Mouse (Mus musculus) liver, embryonic 15.5 days (tissue): ENCODE results near the gene Mad2l1bp. TPM values are rescaled to one million over a fixed set of nuclear protein-coding genes. Genes with fewer than 3 reads are reported as not detected.

Source experiments
- ATAC-seq: fragments of 200-750 bp; cut with Nextera tagmentation; 2 replicates; pipeline ENCODE4 v1.8.0; 2017; ENCODE audit warnings: moderate number of reproducible peaks, mild to moderate bottlenecking, moderate library complexity; ENCODE audit not compliant: insufficient read depth
- H3K27ac ChIP-seq: fragments of 300-500 bp; sonication (generic); replicated peaks from 2 replicates; pipeline ENCODE4 v1.5.1; 2015; ENCODE audit warnings: mild to moderate bottlenecking, inconsistent platforms
- H3K27me3 ChIP-seq: fragments of 300-500 bp; sonication (generic); 2 replicates; pipeline ENCODE4 v1.6.1; 2015; ENCODE audit warnings: mild to moderate bottlenecking, inconsistent platforms
- H3K36me3 ChIP-seq: fragments of 300-500 bp; sonication (generic); replicated peaks from 2 replicates; pipeline ENCODE4 v1.6.1; 2015; ENCODE audit warnings: moderate library complexity, mild to moderate bottlenecking, inconsistent platforms
- H3K4me1 ChIP-seq: fragments of 300-500 bp; sonication (generic); replicated peaks from 2 replicates; pipeline ENCODE4 v1.6.1; 2015; ENCODE audit warnings: inconsistent platforms
- H3K4me2 ChIP-seq: fragments of 300-500 bp; sonication (generic); 2 replicates; pipeline ENCODE4 v1.6.1; 2015; ENCODE audit warnings: moderate library complexity, mild to moderate bottlenecking, inconsistent platforms
- H3K4me3 ChIP-seq: fragments of 300-500 bp; sonication (generic); replicated peaks from 2 replicates; pipeline ENCODE4 v1.5.1; 2015; ENCODE audit warnings: mild to moderate bottlenecking, inconsistent platforms
- H3K9ac ChIP-seq: fragments of 300-500 bp; sonication (generic); 2 replicates; pipeline ENCODE4 v1.6.1; 2015; ENCODE audit warnings: moderate library complexity, mild to moderate bottlenecking, inconsistent platforms
- H3K9me3 ChIP-seq: fragments of 300-500 bp; sonication (generic); replicated peaks from 2 replicates; pipeline ENCODE4 v1.6.1; 2016; ENCODE audit warnings: inconsistent platforms
- WGBS: fragments of 180-500 bp; shearing (Covaris S2); methylation state at CpG from one replicate; pipeline ENCODE4 v1.1.7; 2015; ENCODE audit warnings: mixed read lengths; ENCODE audit not compliant: insufficient replicate concordance; 5-methylcytosine and 5-hydroxymethylcytosine counted together
- polyA plus RNA-seq: library from polyadenylated mRNA; unstranded; fragments of >200 nt; fragmentation: Nextera tagmentation; extraction: Ambion mirVana; gene quantifications from 2 replicates; pipeline ENCODE4 v1.2.1, GENCODE M21; 2015

Mad2l1bp gene
- 42.5 and 47.5 TPM in 2 replicates for polyA plus RNA-seq

GRCm38 (mm10) chr17:46152847-46153782 is at the start of gene Mad2l1bp:
Gene Mad2l1bp (minus strand): TSS chr17:46153553.
- H3K36me3 ChIP-seq, result peaks cover 32% of the 10 kb centered on the region
- H3K27me3 ChIP-seq, result no peaks in the 10 kb centered on the region
- peak within 1 kb of the TSS; percentile 86 for H3K27ac ChIP-seq
- peak; percentile 81 for ATAC-seq
- no peaks in the 10 kb centered on the region for H3K9me3 ChIP-seq
- peak within 1 kb of the TSS; percentile 75 for H3K4me2 ChIP-seq
- H3K4me1 ChIP-seq, result peaks cover 60% of the 10 kb centered on the region
- peak within 1 kb of the TSS; percentile 74 for H3K9ac ChIP-seq
- WGBS, result 4% methylated on average over 33 of the region's 33 CpGs
- H3K4me3 ChIP-seq, result peak within 1 kb of the TSS; percentile 75

- H3K4me2 ChIP-seq, result peak overlapping the region; percentile 84
- H3K27me3 ChIP-seq, result no peaks in the 10 kb centered on the region
- H3K27ac ChIP-seq, result peak overlapping the region; percentile 98
- H3K36me3 ChIP-seq, result peaks cover 59% of the 10 kb centered on the region
- H3K9ac ChIP-seq, result peak overlapping the region; percentile 86
- H3K4me1 ChIP-seq, result peaks cover 42% of the 10 kb centered on the region
- H3K4me3 ChIP-seq, result peak overlapping the region; percentile 88
- no peaks in the 10 kb centered on the region for H3K9me3 ChIP-seq
- under 1% methylated on average over 20 of the region's 20 CpGs for WGBS
- peak; percentile 4; the same call in 1 of the 2 replicates for ATAC-seq
Observed at GRCm38 (mm10) chr17:46203078-46203477, 49.7 kb upstream of the Mad2l1bp start.

- Histone ChIP-seq H3K36me3 (peaks cover 59% of the 10 kb centered on the region), H3K27me3 (no peaks in the 10 kb centered on the region), H3K4me2 (peak within 1 kb of the TSS; percentile 84), H3K4me3 (peak within 1 kb of the TSS; percentile 88), H3K9ac (peak within 1 kb of the TSS; percentile 86), H3K4me1 (peaks cover 42% of the 10 kb centered on the region), H3K9me3 (no peaks in the 10 kb centered on the region), H3K27ac (peak within 1 kb of the TSS; percentile 98)
- under 1% methylated on average over 66 of the region's 66 CpGs for WGBS
- ATAC-seq, result peak; percentile 98
Observed at GRCm38 (mm10) chr17:46202421-46203071, 49.2 kb upstream of the Mad2l1bp start, which contains the start of the genes Polh and Xpo5. Gene Polh (minus strand): TSS chr17:46202645. Gene Xpo5 (plus strand): TSS chr17:46202782.

GRCm38 (mm10) chr17:46201151-46201550 is 47.8 kb upstream of the Mad2l1bp start:
- Histone ChIP-seq H3K4me1 (peaks cover 42% of the 10 kb centered on the region), H3K4me3 (peak overlapping the region; percentile 88), H3K36me3 (peaks cover 59% of the 10 kb centered on the region), H3K9me3 (no peaks in the 10 kb centered on the region), H3K27me3 (no peaks in the 10 kb centered on the region), H3K27ac (peak overlapping the region; percentile 98), H3K9ac (peak overlapping the region; percentile 85), H3K4me2 (peak overlapping the region; percentile 84)
- 32% methylated on average over 6 of the region's 6 CpGs for WGBS
- ATAC-seq, result no peak

- WGBS, result 87% methylated on average over 2 of the region's 2 CpGs
Observed at GRCm38 (mm10) chr17:46188829-46189228, 35.5 kb upstream of the Mad2l1bp start.

GRCm38 (mm10) chr17:46182273-46182672 is 28.9 kb upstream of the Mad2l1bp start:
- 87% methylated on average over 4 of the region's 4 CpGs for WGBS
- Histone ChIP-seq H3K9ac (no peak overlapping the region), H3K27ac (no peak overlapping the region), H3K4me1 (no peaks in the 10 kb centered on the region), H3K9me3 (no peaks in the 10 kb centered on the region), H3K4me3 (no peak overlapping the region), H3K27me3 (no peaks in the 10 kb centered on the region), H3K36me3 (peaks cover 99% of the 10 kb centered on the region), H3K4me2 (no peak overlapping the region)
- ATAC-seq, result no peak

More at GRCm38 (mm10) chr17:46188829-46189228, 35.5 kb upstream of the Mad2l1bp start:
- Histone ChIP-seq H3K36me3 (peaks cover 97% of the 10 kb centered on the region), H3K9me3 (no peaks in the 10 kb centered on the region), H3K27me3 (no peaks in the 10 kb centered on the region), H3K9ac (no peak overlapping the region), H3K4me1 (no peaks in the 10 kb centered on the region), H3K27ac (no peak overlapping the region), H3K4me3 (no peak overlapping the region), H3K4me2 (no peak overlapping the region)
- ATAC-seq, result no peak

- no peaks in the 10 kb centered on the region for H3K9me3 ChIP-seq
- H3K9ac ChIP-seq, result no peak overlapping the region
- WGBS, result 71% methylated on average over 3 of the region's 3 CpGs
- no peak overlapping the region for H3K4me2 ChIP-seq
- peaks cover 16% of the 10 kb centered on the region for H3K4me1 ChIP-seq
- H3K4me3 ChIP-seq, result no peak overlapping the region
- peaks cover 99% of the 10 kb centered on the region for H3K36me3 ChIP-seq
- no peaks in the 10 kb centered on the region for H3K27me3 ChIP-seq
- no peak overlapping the region for H3K27ac ChIP-seq
- no peak for ATAC-seq
Observed at GRCm38 (mm10) chr17:46170538-46170937, 17.2 kb upstream of the Mad2l1bp start.

GRCm38 (mm10) chr17:46168768-46169167 is 15.4 kb upstream of the Mad2l1bp start:
- Histone ChIP-seq H3K9me3 (no peaks in the 10 kb centered on the region), H3K4me3 (no peak overlapping the region), H3K4me2 (no peak overlapping the region), H3K27ac (peak overlapping the region; percentile 9; the same call in 1 of the 2 replicates), H3K27me3 (no peaks in the 10 kb centered on the region), H3K9ac (no peak overlapping the region), H3K36me3 (peaks cover 100% of the 10 kb centered on the region), H3K4me1 (peaks cover 21% of the 10 kb centered on the region)
- WGBS, result 92% methylated on average over 5 of the region's 5 CpGs
- ATAC-seq, result no peak

GRCm38 (mm10) chr17:46168318-46168717 is 15.0 kb upstream of the Mad2l1bp start:
- Histone ChIP-seq H3K9me3 (no peaks in the 10 kb centered on the region), H3K4me3 (no peak overlapping the region), H3K27ac (peak overlapping the region; percentile 9), H3K4me2 (no peak overlapping the region), H3K27me3 (no peaks in the 10 kb centered on the region), H3K9ac (no peak overlapping the region), H3K36me3 (peaks cover 100% of the 10 kb centered on the region), H3K4me1 (peaks cover 26% of the 10 kb centered on the region)
- 56% methylated on average over 5 of the region's 5 CpGs for WGBS
- ATAC-seq, result peak; percentile 43

- H3K4me3 ChIP-seq, result no peak overlapping the region
- WGBS, result 85% methylated on average over 11 of the region's 11 CpGs
- ATAC-seq, result no peak
- no peak overlapping the region for H3K9ac ChIP-seq
- no peaks in the 10 kb centered on the region for H3K9me3 ChIP-seq
- no peak overlapping the region for H3K27ac ChIP-seq
- peaks cover 99% of the 10 kb centered on the region for H3K36me3 ChIP-seq
- H3K27me3 ChIP-seq, result no peaks in the 10 kb centered on the region
- no peak overlapping the region for H3K4me2 ChIP-seq
- peaks cover 39% of the 10 kb centered on the region for H3K4me1 ChIP-seq
Observed at GRCm38 (mm10) chr17:46167014-46167413, 13.7 kb upstream of the Mad2l1bp start.

GRCm38 (mm10) chr17:46166270-46166669 is 12.9 kb upstream of the Mad2l1bp start:
- no peak overlapping the region for H3K27ac ChIP-seq
- H3K36me3 ChIP-seq, result peaks cover 96% of the 10 kb centered on the region
- H3K9ac ChIP-seq, result no peak overlapping the region
- no peak overlapping the region for H3K4me3 ChIP-seq
- no peak overlapping the region for H3K4me2 ChIP-seq
- 83% methylated on average over 5 of the region's 5 CpGs for whole genome bisulfite sequencing
- H3K9me3 ChIP-seq, result no peaks in the 10 kb centered on the region
- no peaks in the 10 kb centered on the region for H3K27me3 ChIP-seq
- H3K4me1 ChIP-seq, result peaks cover 45% of the 10 kb centered on the region
- no peak for ATAC-seq
